Mouse (Mus musculus): ENCODE results near the gene Prrxl1. TPM values are rescaled to one million over a fixed set of nuclear protein-coding genes. Genes with fewer than 3 reads are reported as not detected.

Prrxl1 gene
- 13.2 and 18.2 TPM in 2 replicates for polyA plus RNA-seq (2014; fragmentation: Nextera tagmentation; extraction: Ambion mirVana)

DNA sequence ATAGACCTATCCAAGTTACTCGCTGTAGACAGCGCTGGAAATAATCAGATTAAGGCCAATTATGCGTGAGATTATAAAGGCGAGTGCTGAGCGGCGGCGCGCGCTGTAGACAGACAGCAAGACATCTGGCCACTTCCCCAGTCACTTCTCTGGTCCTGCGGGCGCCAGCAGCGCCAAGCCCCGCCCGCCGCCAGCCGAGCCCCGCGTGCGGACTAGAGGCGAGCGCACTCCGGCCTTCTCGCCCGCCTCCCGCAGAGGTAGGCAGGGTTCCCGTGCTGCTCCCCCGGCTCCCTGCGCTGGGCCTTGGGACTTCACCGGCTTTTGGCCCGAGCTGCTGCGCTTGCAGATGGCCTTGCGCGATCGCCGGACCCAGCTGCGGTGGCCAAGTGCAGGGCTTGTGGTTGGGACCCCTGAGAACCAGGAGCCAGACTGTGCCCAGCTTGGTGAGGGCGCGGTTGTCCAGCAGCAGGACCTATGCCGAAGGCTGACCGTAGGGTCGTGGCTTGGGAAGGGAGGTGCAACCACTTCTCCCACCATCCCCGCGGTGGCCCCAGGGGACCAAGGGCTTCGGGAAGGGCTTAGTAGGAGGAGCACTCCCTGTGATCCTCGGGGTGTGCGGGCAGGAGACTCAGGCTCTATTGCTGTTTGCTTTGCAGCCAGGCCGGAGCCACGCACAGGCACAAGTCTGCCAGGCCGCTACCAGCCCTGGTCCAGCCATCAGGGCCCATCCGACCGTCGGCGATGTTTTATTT is at the start of gene Prrxl1:
Gene Prrxl1, plus strand, starts transcription at position 118 of the 752 bp plus-strand sequence.
- peak within 1 kb of the TSS; percentile 63 for H3K4me2 ChIP-seq (replicated peaks; ENCODE audit: low read depth, low read length)
- H3K4me3 ChIP-seq (ENCODE audit: low read depth, low read length), result peak within 1 kb of the TSS; percentile 32
- under 1% methylated on average over 50 of the region's 53 CpGs for WGBS
- no peaks in the 10 kb centered on the region for H3K9me3 ChIP-seq (ENCODE audit: control insufficient read depth, low read length)
- peak within 1 kb of the TSS; percentile 17 for H3K27ac ChIP-seq (ENCODE audit: low read depth, low read length)
- H3K4me1 ChIP-seq (replicated peaks; ENCODE audit: control insufficient read depth, insufficient read depth, low read length), result peaks cover 7% of the 10 kb centered on the region; the same call in 1 of the 2 replicates
- DNase-seq (ENCODE audit: low spot score) (peak; percentile 64), ATAC-seq (ENCODE audit: low FRiP score) (peak; percentile 57)
- H3K36me3 ChIP-seq (ENCODE audit: control insufficient read depth, insufficient read depth, low read length), result no peaks in the 10 kb centered on the region
- H3K9ac ChIP-seq (ENCODE audit: low read depth, low read length), result peak within 1 kb of the TSS; percentile 29; the same call in 1 of the 2 replicates
- H3K27me3 ChIP-seq (ENCODE audit: control insufficient read depth, insufficient read depth, low read length), result peaks cover 68% of the 10 kb centered on the region

DNA sequence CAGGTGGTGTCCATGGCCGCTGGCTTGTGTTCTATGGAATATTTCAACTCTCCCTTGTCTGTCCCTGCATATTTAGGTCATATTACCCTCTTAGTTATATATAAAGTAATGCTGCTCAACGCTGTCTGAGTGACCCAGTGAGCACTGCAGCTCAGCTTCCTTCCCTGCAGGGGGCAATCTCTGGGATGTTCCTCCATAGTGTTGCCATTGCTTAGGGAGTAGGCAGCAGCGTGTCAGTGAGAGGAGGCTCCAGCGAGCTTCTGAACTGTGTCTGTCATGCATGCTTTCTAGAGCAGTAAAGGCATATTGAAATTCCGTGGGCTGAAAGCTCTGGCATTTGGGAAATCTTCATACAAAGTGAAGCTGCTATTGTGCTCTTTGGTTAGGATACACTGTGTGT is 47.4 kb upstream of the Prrxl1 start:
- H3K4me1 ChIP-seq (replicated peaks; ENCODE audit: control insufficient read depth, insufficient read depth, low read length), result no peaks in the 10 kb centered on the region
- H3K9ac ChIP-seq (ENCODE audit: low read depth, low read length), result no peak overlapping the region
- H3K4me3 ChIP-seq (ENCODE audit: low read depth, low read length), result no peak overlapping the region
- DNase-seq (ENCODE audit: low spot score) (no peak), ATAC-seq (ENCODE audit: low FRiP score) (no peak)
- H3K9me3 ChIP-seq (ENCODE audit: control insufficient read depth, low read length), result no peaks in the 10 kb centered on the region
- no peaks in the 10 kb centered on the region for H3K36me3 ChIP-seq (ENCODE audit: control insufficient read depth, insufficient read depth, low read length)
- H3K4me2 ChIP-seq (replicated peaks; ENCODE audit: low read depth, low read length), result no peak overlapping the region
- no peaks in the 10 kb centered on the region for H3K27me3 ChIP-seq (ENCODE audit: control insufficient read depth, insufficient read depth, low read length)
- H3K27ac ChIP-seq (ENCODE audit: low read depth, low read length), result no peak overlapping the region
- WGBS, result 83% methylated on average over 5 of the region's 5 CpGs

DNA sequence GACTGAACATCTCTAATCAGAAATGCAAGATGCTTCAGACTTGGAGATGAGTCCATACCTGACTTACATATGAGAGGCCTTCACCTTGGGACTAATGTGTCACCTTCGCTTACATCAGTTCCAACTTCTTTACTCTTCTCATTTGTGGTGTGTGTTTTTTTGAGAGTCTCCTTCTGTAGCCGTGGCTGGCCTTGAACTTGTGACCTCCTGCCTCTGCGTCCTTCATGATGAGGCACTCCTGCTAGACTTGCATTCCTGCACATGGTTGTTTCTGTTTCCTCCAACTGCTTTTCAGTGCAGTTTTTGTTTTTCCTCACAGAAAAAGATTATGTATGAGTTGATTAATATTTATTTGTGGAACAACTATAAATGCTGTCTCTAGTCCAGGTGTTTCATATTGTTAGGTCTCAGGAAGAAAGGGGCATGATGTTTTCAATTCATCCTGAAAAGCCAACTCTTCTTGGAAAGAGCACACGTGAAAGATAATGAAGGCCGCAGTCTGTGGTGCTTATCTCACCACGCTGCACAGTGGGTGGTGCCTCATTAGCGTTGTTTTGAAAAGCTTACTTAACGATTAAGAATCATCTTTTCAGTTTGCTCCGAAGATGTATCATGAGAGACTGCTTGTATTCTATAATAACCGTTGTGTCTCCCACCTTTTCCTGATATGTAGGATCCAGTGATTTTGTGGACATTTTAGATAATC is 45.9 kb upstream of the Prrxl1 start:
- Histone ChIP-seq H3K9ac (ENCODE audit: low read depth, low read length) (no peak overlapping the region), H3K4me1 (replicated peaks; ENCODE audit: control insufficient read depth, insufficient read depth, low read length) (no peaks in the 10 kb centered on the region), H3K9me3 (ENCODE audit: control insufficient read depth, low read length) (no peaks in the 10 kb centered on the region), H3K4me2 (replicated peaks; ENCODE audit: low read depth, low read length) (no peak overlapping the region), H3K4me3 (ENCODE audit: low read depth, low read length) (no peak overlapping the region), H3K27me3 (ENCODE audit: control insufficient read depth, insufficient read depth, low read length) (no peaks in the 10 kb centered on the region), H3K36me3 (ENCODE audit: control insufficient read depth, insufficient read depth, low read length) (no peaks in the 10 kb centered on the region), H3K27ac (ENCODE audit: low read depth, low read length) (no peak overlapping the region)
- ATAC-seq (ENCODE audit: low FRiP score) (no peak), DNase-seq (ENCODE audit: low spot score) (no peak)
- 89% methylated on average over 10 of the region's 10 CpGs for WGBS

GRCm38 (mm10) chr14:32554860-32555526 is 44.2 kb upstream of the Prrxl1 start:
- no peak for ATAC-seq (ENCODE audit: low FRiP score)
- 67% methylated on average over 8 of the region's 8 CpGs for WGBS
- Histone ChIP-seq H3K9ac (ENCODE audit: low read depth, low read length) (no peak overlapping the region), H3K9me3 (ENCODE audit: control insufficient read depth, low read length) (no peaks in the 10 kb centered on the region), H3K4me1 (replicated peaks; ENCODE audit: control insufficient read depth, insufficient read depth, low read length) (no peaks in the 10 kb centered on the region), H3K36me3 (ENCODE audit: control insufficient read depth, insufficient read depth, low read length) (no peaks in the 10 kb centered on the region), H3K4me2 (replicated peaks; ENCODE audit: low read depth, low read length) (no peak overlapping the region), H3K27me3 (ENCODE audit: control insufficient read depth, insufficient read depth, low read length) (no peaks in the 10 kb centered on the region), H3K4me3 (ENCODE audit: low read depth, low read length) (no peak overlapping the region), H3K27ac (ENCODE audit: low read depth, low read length) (no peak overlapping the region)
- DNase-seq (ENCODE audit: low spot score), result peak; percentile 23

- no peaks in the 10 kb centered on the region for H3K36me3 ChIP-seq (ENCODE audit: control insufficient read depth, insufficient read depth, low read length)
- ATAC-seq (ENCODE audit: low FRiP score), result no peak
Observed at GRCm38 (mm10) chr14:32561428-32561827, 37.8 kb upstream of the Prrxl1 start.

DNA sequence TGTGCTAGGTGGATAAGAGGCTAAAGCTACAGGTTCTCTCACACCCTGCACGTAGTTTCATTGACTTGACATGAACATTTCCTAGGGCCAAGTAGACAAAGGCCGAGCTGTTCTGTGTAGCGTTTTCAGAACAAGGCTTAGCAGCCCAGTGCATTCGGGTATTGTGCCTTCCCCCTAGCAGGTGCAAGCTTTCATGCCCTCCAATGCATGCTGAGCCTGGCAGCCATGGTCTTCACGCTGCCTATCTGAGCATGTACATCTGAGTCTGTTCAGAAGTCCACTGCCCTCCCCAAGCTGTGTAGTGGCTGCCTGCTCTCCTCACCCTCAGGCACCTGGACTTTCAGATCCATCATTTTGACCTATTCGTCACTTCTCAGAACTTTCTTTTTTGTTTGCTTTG is 35.5 kb upstream of the Prrxl1 start:
- Histone ChIP-seq H3K27me3 (ENCODE audit: control insufficient read depth, insufficient read depth, low read length) (no peaks in the 10 kb centered on the region), H3K4me1 (replicated peaks; ENCODE audit: control insufficient read depth, insufficient read depth, low read length) (no peaks in the 10 kb centered on the region), H3K27ac (ENCODE audit: low read depth, low read length) (no peak overlapping the region), H3K9ac (ENCODE audit: low read depth, low read length) (no peak overlapping the region), H3K9me3 (ENCODE audit: control insufficient read depth, low read length) (no peaks in the 10 kb centered on the region), H3K4me3 (ENCODE audit: low read depth, low read length) (no peak overlapping the region), H3K4me2 (replicated peaks; ENCODE audit: low read depth, low read length) (no peak overlapping the region), H3K36me3 (ENCODE audit: control insufficient read depth, insufficient read depth, low read length) (peaks cover 3% of the 10 kb centered on the region; the same call in 1 of the 2 replicates)
- no peak for DNase-seq (ENCODE audit: low spot score)
- no peak for ATAC-seq (ENCODE audit: low FRiP score)
- WGBS, result 95% methylated on average over 6 of the region's 6 CpGs

More at GRCm38 (mm10) chr14:32561428-32561827, 37.8 kb upstream of the Prrxl1 start:
- Histone ChIP-seq H3K9me3 (ENCODE audit: control insufficient read depth, low read length) (no peaks in the 10 kb centered on the region), H3K9ac (ENCODE audit: low read depth, low read length) (no peak overlapping the region), H3K4me2 (replicated peaks; ENCODE audit: low read depth, low read length) (no peak overlapping the region), H3K4me3 (ENCODE audit: low read depth, low read length) (no peak overlapping the region), H3K4me1 (replicated peaks; ENCODE audit: control insufficient read depth, insufficient read depth, low read length) (no peaks in the 10 kb centered on the region), H3K27ac (ENCODE audit: low read depth, low read length) (no peak overlapping the region), H3K27me3 (ENCODE audit: control insufficient read depth, insufficient read depth, low read length) (no peaks in the 10 kb centered on the region)
- DNase-seq (ENCODE audit: low spot score), result no peak
- WGBS, result 100% methylated on average over 3 of the region's 3 CpGs

DNA sequence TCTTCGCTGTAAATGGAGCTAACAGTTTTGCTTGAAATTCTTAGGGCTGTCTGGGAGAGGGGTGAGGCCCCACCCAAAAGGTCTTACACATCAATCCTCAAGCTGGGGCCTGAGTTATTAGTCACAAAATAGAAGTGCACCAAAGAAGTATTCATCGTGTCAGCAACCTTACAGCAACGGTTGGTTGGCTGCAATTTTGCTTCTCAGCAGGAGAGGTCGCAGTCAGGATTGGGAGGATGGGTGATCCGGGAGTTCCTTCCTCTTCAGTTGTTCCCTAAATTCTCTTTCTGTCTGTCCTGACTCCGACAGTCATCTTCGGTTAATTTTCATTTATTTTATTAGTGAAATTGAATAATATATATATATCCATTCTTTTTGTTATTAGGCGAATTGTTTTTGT is 26.7 kb upstream of the Prrxl1 start:
- no peaks in the 10 kb centered on the region for H3K9me3 ChIP-seq (ENCODE audit: control insufficient read depth, low read length)
- DNase-seq (ENCODE audit: low spot score) (peak; percentile 10), ATAC-seq (ENCODE audit: low FRiP score) (no peak)
- 55% methylated on average over 8 of the region's 8 CpGs for WGBS
- no peak overlapping the region for H3K9ac ChIP-seq (ENCODE audit: low read depth, low read length)
- H3K27me3 ChIP-seq (ENCODE audit: control insufficient read depth, insufficient read depth, low read length), result no peaks in the 10 kb centered on the region
- H3K36me3 ChIP-seq (ENCODE audit: control insufficient read depth, insufficient read depth, low read length), result peaks cover 7% of the 10 kb centered on the region
- no peaks in the 10 kb centered on the region for H3K4me1 ChIP-seq (replicated peaks; ENCODE audit: control insufficient read depth, insufficient read depth, low read length)
- H3K4me2 ChIP-seq (replicated peaks; ENCODE audit: low read depth, low read length), result no peak overlapping the region
- H3K27ac ChIP-seq (ENCODE audit: low read depth, low read length), result no peak overlapping the region
- H3K4me3 ChIP-seq (ENCODE audit: low read depth, low read length), result no peak overlapping the region

DNA sequence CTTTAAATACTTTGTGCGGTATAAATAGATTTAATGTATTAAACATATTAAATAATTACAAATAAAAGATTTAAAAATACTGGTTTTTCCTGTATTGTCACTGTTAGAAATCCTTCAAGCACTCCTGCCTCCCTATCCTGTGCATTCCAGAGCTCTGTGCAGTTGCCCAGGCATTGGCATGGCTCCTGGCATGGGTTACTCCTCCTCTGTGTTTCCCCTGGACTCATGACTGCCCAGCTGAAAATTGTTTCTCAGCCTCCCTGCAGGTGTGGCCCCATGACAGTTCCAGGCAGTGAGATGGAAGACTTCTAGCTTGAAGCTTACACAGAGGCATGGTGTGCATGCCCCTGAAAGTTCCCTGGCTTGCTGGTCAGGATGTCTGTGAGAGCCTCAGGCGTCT is 20.8 kb upstream of the Prrxl1 start:
- Histone ChIP-seq H3K9ac (ENCODE audit: low read depth, low read length) (no peak overlapping the region), H3K36me3 (ENCODE audit: control insufficient read depth, insufficient read depth, low read length) (peaks cover 4% of the 10 kb centered on the region; the same call in 1 of the 2 replicates), H3K27ac (ENCODE audit: low read depth, low read length) (no peak overlapping the region), H3K4me1 (replicated peaks; ENCODE audit: control insufficient read depth, insufficient read depth, low read length) (no peaks in the 10 kb centered on the region), H3K4me2 (replicated peaks; ENCODE audit: low read depth, low read length) (no peak overlapping the region), H3K9me3 (ENCODE audit: control insufficient read depth, low read length) (no peaks in the 10 kb centered on the region), H3K27me3 (ENCODE audit: control insufficient read depth, insufficient read depth, low read length) (no peaks in the 10 kb centered on the region), H3K4me3 (ENCODE audit: low read depth, low read length) (no peak overlapping the region)
- DNase-seq (ENCODE audit: low spot score) (no peak), ATAC-seq (ENCODE audit: low FRiP score) (no peak)
- 97% methylated on average over 2 of the region's 2 CpGs for WGBS

Measured in hindbrain, embryonic 11.5 days (tissue).